Mouse (Mus musculus) erythroblast, embryonic 14.5 days (primary cell): ENCODE measurements around the gene Ly6g6d. TPM values are rescaled to one million over a fixed set of nuclear protein-coding genes. Genes with fewer than 3 reads are reported as not detected.

Experiments
- H3K27me3 ChIP-seq: 2 replicates; pipeline ENCODE4 v1.6.1; 2012; ENCODE audit warnings: inconsistent platforms; ENCODE audit not compliant: control insufficient read depth
- H3K36me3 ChIP-seq: 2 replicates; pipeline ENCODE4 v1.6.1; 2012; ENCODE audit warnings: mild to moderate bottlenecking, inconsistent platforms; ENCODE audit not compliant: control insufficient read depth
- H3K4me1 ChIP-seq: 2 replicates; pipeline ENCODE4 v1.6.1; 2012; ENCODE audit warnings: inconsistent platforms; ENCODE audit not compliant: control insufficient read depth
- H3K4me3 ChIP-seq: replicated peaks from 2 replicates; pipeline ENCODE3; 2012; ENCODE audit warnings: moderate library complexity, mild to moderate bottlenecking, inconsistent platforms
- H3K9me3 ChIP-seq: 2 replicates; pipeline ENCODE4 v1.6.1; 2012; ENCODE audit warnings: low read length, inconsistent platforms, mixed read lengths; ENCODE audit not compliant: control insufficient read depth
- GATA1 ChIP-seq: IDR thresholded peaks from 2 replicates; pipeline ENCODE4 v1.6.1; 2012; ENCODE audit warnings: low read length, inconsistent platforms, mixed read lengths
- TAL1 ChIP-seq: IDR thresholded peaks from 3 replicates; pipeline ENCODE4 v1.6.1; 2012; ENCODE audit warnings: low read length, inconsistent platforms, mixed read lengths
- polyA plus RNA-seq: library from polyadenylated mRNA; stranded (reverse); fragments of >175 nt; gene quantifications from 2 replicates; pipeline ENCODE4 v1.2.3, GENCODE M21; 2012

Ly6g6d gene
- polyA plus RNA-seq, 1 experiment, result not detected

- H3K27me3 ChIP-seq, result peaks cover 30% of the 10 kb centered on the region
- TF ChIP-seq TAL1 (no peak), GATA1 (peak; percentile 67)
- H3K9me3 ChIP-seq, result peaks cover 2% of the 10 kb centered on the region
- H3K4me1 ChIP-seq, result peaks cover 50% of the 10 kb centered on the region
- H3K36me3 ChIP-seq, result no peaks in the 10 kb centered on the region
- H3K4me3 ChIP-seq, result peak overlapping the region; percentile 59
These were observed 1.9 kb upstream of the Ly6g6d start for GRCm38 (mm10) chr17:35079778-35080177.

- TF ChIP-seq TAL1 (no peak), GATA1 (no peak)
- H3K4me1 ChIP-seq, result peaks cover 47% of the 10 kb centered on the region
- H3K36me3 ChIP-seq, result no peaks in the 10 kb centered on the region
These were observed 580 bp downstream of the Ly6g6d start for GRCm38 (mm10) chr17:35077285-35077684.

DNA sequence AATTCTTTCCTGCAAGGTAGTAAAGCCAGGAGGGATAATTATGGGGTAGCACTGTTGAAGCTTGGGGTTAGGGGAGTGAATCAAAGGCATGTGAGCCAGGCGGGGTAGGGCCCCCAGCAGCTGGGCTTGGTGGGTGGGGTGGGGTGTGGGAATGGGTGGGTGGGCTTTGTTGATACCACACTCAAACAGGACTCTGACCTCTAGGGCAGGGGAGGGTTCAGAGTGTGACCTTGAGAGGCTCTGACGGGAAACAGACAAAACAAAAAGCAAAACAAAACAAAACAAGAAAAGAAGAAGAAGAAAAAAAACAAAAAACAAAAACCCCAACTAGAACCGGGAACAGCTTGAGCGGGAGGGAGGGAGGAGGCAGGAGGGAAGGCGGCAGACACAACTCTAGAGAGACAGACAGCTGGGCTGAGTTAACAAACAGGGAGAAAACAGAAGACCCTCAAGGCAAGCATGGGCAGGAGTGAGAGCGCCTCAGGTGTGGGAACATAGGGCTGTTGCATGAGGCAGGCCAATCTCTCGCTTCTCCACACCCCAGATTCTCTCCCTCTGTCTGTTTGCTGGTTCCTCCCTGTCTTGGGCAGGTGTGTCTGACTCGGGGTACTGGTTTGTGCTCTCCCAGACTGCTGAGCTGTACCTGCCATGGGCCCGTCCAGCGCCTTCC, 1.2 kb downstream of the Ly6g6d start, which contains the start of gene Ly6g6e:
Ly6g6e (plus strand) TSS at position 396 of the 670 bp plus-strand sequence.
- Histone ChIP-seq H3K9me3 (peaks cover 2% of the 10 kb centered on the region), H3K27me3 (peaks cover 40% of the 10 kb centered on the region), H3K4me1 (peaks cover 47% of the 10 kb centered on the region), H3K4me3 (no peak within 1 kb of the TSS), H3K36me3 (no peaks in the 10 kb centered on the region)
- TF ChIP-seq GATA1, result no peak
- TF ChIP-seq TAL1, result no peak

More at GRCm38 (mm10) chr17:35077285-35077684, 580 bp downstream of the Ly6g6d start:
- H3K9me3 ChIP-seq, result peaks cover 2% of the 10 kb centered on the region
- H3K27me3 ChIP-seq, result peaks cover 35% of the 10 kb centered on the region
- H3K4me3 ChIP-seq, result no peak overlapping the region

DNA sequence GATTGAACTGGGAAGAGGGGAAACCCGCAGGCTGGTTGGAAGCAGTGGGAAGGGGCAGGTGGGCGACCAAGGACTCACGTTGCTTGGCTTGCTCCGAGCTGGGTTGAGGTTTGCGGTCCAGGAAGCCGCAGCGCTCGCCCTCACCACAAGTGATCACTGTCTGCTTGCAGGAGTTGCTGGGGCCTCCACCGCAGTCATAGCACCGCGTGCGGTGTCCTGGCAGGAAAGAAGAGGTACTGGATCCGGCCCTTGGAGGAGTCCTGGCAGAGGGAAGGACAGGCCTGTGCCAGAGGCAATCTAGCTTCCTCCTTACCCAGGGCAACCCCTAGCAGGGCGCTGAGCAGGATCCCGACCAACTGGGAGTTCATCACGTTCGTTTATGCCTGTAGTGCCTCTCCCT, 3.8 kb downstream of the Ly6g6d start:
- Histone ChIP-seq H3K36me3 (no peaks in the 10 kb centered on the region), H3K4me3 (no peak overlapping the region), H3K27me3 (peaks cover 56% of the 10 kb centered on the region), H3K4me1 (peaks cover 30% of the 10 kb centered on the region), H3K9me3 (peaks cover 2% of the 10 kb centered on the region)
- no peak for TF ChIP-seq GATA1
- no peak for TF ChIP-seq TAL1

GRCm38 (mm10) chr17:35071454-35071853, 6.4 kb downstream of the Ly6g6d start:
- Histone ChIP-seq H3K27me3 (peaks cover 64% of the 10 kb centered on the region), H3K4me3 (no peak overlapping the region), H3K9me3 (peaks cover 2% of the 10 kb centered on the region), H3K36me3 (no peaks in the 10 kb centered on the region), H3K4me1 (peaks cover 15% of the 10 kb centered on the region)
- no peak for TF ChIP-seq GATA1
- TF ChIP-seq TAL1, result no peak

DNA sequence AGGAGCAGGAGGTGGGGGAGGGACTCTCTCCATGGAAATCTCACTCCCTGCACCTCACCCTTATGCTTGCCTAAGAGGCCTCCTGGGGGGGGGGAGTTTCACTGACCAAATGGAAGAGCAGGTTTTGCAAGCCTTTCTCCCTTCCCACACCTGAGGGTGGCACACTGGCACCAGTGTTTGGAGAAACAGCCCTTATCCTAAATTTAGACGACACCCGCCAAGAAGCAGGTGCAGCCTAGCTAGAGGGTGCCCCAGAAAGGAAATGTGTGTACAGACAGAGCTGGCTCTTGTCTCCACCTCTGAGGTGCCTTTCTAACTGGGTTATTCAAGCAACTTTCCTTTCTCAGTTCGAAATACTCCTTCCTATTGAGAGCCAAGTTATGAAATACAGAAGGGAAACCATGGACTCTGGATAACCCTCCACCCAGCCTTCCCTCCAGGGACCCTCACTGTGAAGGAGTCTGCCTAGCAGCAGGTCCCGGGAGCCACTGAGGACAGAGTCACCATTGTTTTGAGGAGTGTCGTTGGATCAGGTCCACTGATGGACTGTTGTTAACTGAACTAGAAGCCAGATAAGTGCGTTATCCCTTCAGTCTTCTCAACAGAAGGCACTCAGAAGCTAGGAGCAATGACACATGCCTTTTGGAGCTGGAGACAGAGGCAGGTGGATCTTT, 7.2 kb downstream of the Ly6g6d start:
- Histone ChIP-seq H3K4me3 (no peak overlapping the region), H3K9me3 (peaks cover 2% of the 10 kb centered on the region), H3K4me1 (peaks cover 20% of the 10 kb centered on the region), H3K27me3 (peaks cover 66% of the 10 kb centered on the region), H3K36me3 (no peaks in the 10 kb centered on the region)
- TF ChIP-seq TAL1 (no peak), GATA1 (no peak)

- Histone ChIP-seq H3K9me3 (no peaks in the 10 kb centered on the region; the same call in 1 of the 2 replicates), H3K36me3 (no peaks in the 10 kb centered on the region), H3K27me3 (peaks cover 78% of the 10 kb centered on the region), H3K4me3 (no peak overlapping the region), H3K4me1 (peaks cover 28% of the 10 kb centered on the region)
- TF ChIP-seq TAL1 (no peak), GATA1 (no peak)
These were observed 9.5 kb downstream of the Ly6g6d start for GRCm38 (mm10) chr17:35068213-35068914.

DNA sequence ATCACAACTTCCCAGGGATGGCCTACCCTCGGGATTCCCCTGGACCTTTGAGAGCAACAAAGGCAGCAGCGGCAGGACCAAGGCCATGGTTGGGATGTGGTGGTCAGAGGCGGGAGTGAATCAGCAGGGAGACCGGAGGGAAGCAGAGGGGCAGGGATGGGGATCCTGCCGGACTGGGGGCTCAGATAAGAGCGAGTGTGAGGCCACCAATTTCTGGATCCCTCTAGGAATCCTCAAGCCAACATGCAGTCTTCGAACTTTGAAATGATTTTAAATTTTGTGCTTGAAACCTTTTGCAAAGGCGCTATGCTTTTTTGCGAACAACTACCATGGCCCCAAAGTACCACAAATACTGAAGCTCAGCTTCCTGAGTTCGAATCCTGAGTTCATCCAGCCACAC, 11.8 kb downstream of the Ly6g6d start, which contains the start of gene Mpig6b:
Mpig6b (minus strand) TSS at position 101 of the 400 bp plus-strand sequence.
- H3K4me1 ChIP-seq, result peaks cover 35% of the 10 kb centered on the region
- peaks cover 78% of the 10 kb centered on the region for H3K27me3 ChIP-seq
- peaks cover 3% of the 10 kb centered on the region; the same call in 1 of the 2 replicates for H3K36me3 ChIP-seq
- peak within 1 kb of the TSS; percentile 23 for H3K4me3 ChIP-seq
- no peaks in the 10 kb centered on the region; the same call in 1 of the 2 replicates for H3K9me3 ChIP-seq
- TF ChIP-seq TAL1, result no peak
- TF ChIP-seq GATA1, result no peak
